Mouse (Mus musculus) cortical plate, adult 2 months (tissue): ENCODE results near the gene Phykpl.

Experiments
- CTCF ChIP-seq: fragments of 200-500 bp; IDR thresholded peaks from 2 replicates; pipeline ENCODE4 v1.5.1; 2011; ENCODE audit warnings: mild to moderate bottlenecking, control low read depth, low read length; ENCODE audit not compliant: insufficient read depth; ENCODE audit errors: extremely low read depth
- POLR2A ChIP-seq: fragments of 200-500 bp; IDR thresholded peaks from 2 replicates; pipeline ENCODE4 v1.6.1; 2011; ENCODE audit warnings: mild to moderate bottlenecking, low read length, control low read depth; ENCODE audit not compliant: insufficient read depth; ENCODE audit errors: extremely low read depth

- TF ChIP-seq CTCF (no peak), POLR2A (no peak)
Measured at GRCm38 (mm10) chr11:51625187-51625820, 40.7 kb downstream of the Phykpl start.
